Mouse (Mus musculus): ENCODE measurements around the gene Ift20. TPM values are rescaled to one million over a fixed set of nuclear protein-coding genes. Genes with fewer than 3 reads are reported as not detected.
A peak's percentile ranks its signal among the peaks of the same experiment; 100 is the strongest.

Ift20 gene
- polyA plus RNA-seq, 1 experiment from 2014 or later, result 154 TPM

DNA sequence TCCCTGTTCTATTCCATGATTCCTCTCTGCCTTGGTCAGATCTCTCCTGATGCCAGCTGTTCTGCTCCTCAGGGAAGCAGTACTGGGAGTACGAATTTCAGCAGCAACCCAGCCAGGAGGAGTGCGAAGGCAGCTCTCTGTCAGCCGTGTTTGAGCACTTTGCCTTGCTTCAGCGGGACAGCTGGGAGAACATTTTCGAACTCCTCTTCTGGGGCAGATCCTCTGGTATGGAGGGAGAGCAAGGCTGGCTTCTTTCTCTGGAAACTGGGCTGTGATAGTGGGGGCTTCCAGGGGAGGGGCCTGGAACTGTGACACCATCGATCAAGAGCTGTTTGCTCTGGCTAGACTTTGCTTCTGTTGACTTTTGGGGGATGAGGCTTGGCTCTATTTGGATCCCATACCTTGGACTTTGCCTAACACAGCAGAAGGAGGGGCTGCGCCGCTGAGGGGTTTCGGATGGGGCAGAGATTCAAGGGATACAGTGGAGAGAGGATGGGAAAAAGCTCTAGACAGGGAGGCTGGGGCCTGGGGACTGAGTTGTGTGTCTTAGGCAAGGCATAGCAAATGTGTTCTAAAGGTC is 35.4 kb upstream of the Ift20 start:
- Histone ChIP-seq H3K4me1 (replicated peaks; ENCODE audit: control insufficient read depth, insufficient read depth, low read length) (peaks cover 8% of the 10 kb centered on the region), H3K9me3 (ENCODE audit: control insufficient read depth, low read length) (no peaks in the 10 kb centered on the region), H3K36me3 (ENCODE audit: control insufficient read depth, insufficient read depth, low read length) (0 out of 2 replicates have a peak, but pooled peaks cover 2% of the 10 kb centered on the region), H3K4me2 (ENCODE audit: low read depth, low read length) (no peak overlapping the region), H3K27ac (ENCODE audit: low read length) (no peak overlapping the region), H3K9ac (ENCODE audit: low read length) (no peak overlapping the region), H3K27me3 (ENCODE audit: control insufficient read depth, insufficient read depth, low read depth, low read length) (peaks cover 38% of the 10 kb centered on the region), H3K4me3 (ENCODE audit: low read length) (no peak overlapping the region)
- WGBS, result 48% methylated on average over 9 of the region's 9 CpGs
- no peak for ATAC-seq (ENCODE audit: low read depth)

DNA sequence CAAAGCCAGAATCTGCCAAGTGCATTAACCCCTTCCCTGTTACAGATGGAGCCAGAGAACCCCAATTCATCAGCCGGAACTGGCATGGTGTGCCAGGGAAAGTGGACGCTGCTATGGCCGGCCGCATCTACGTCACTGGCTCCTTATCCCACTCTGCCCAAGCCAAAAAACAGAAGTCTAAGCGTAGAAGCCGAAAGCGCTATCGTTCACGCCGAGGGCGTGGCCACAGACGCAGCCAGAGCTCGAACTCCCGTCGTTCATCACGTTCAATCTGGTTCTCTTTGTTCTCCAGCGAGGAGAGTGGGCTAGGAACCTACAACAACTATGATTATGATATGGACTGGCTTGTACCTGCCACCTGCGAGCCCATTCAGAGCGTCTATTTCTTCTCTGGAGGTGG is 34.6 kb upstream of the Ift20 start:
- Histone ChIP-seq H3K4me2 (ENCODE audit: low read depth, low read length) (no peak overlapping the region), H3K27ac (ENCODE audit: low read length) (no peak overlapping the region), H3K9me3 (ENCODE audit: control insufficient read depth, low read length) (no peaks in the 10 kb centered on the region), H3K36me3 (ENCODE audit: control insufficient read depth, insufficient read depth, low read length) (0 out of 2 replicates have a peak, but pooled peaks cover 2% of the 10 kb centered on the region), H3K9ac (ENCODE audit: low read length) (no peak overlapping the region), H3K4me3 (ENCODE audit: low read length) (no peak overlapping the region), H3K4me1 (replicated peaks; ENCODE audit: control insufficient read depth, insufficient read depth, low read length) (peaks cover 8% of the 10 kb centered on the region), H3K27me3 (ENCODE audit: control insufficient read depth, insufficient read depth, low read depth, low read length) (peaks cover 31% of the 10 kb centered on the region)
- ATAC-seq (ENCODE audit: low read depth), result no peak
- 68% methylated on average over 20 of the region's 20 CpGs for WGBS

DNA sequence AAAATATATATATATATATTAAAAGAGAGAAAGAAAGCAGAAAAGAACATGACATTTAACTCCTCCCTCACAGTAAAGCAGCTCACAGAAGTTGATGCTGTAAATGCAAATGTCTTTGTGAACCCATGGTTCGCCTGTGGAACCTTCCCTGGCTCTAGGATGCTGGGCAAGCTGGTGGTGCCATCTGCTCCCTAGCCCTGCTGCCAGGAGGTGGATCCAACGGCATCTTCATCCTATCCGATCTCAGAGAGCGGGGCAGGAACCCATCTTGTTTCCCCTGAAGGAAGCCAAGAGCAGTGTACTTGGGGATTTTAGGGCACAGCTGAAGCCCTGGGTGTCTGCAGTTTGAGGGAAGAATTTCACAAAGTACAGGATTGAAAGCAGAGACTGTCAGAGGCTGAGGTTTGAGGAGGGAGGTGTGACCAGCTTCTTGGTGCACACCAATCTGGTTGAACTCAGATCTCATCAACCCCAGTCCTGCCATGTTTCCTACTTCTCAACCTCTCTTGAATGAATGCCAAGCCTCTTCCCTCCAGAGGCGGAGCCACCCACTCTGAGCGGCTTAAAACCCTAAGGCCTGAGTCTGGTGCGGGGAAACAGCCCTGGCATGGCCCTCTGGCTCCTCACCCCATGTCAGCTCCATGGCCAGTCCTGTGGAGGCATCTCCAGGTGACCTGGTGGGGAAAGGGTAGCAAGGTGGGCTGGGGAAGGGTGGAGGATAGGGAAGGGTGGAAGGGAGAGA is 33.1 kb upstream of the Ift20 start, which contains the start of gene Sebox:
TSS of gene Sebox (plus strand) at position 539 of the 742 bp plus-strand sequence.
- H3K4me1 ChIP-seq (replicated peaks; ENCODE audit: control insufficient read depth, insufficient read depth, low read length), result no peaks in the 10 kb centered on the region
- H3K27me3 ChIP-seq (ENCODE audit: control insufficient read depth, insufficient read depth, low read depth, low read length), result peaks cover 26% of the 10 kb centered on the region
- no peak within 1 kb of the TSS for H3K4me3 ChIP-seq (ENCODE audit: low read length)
- peaks cover 5% of the 10 kb centered on the region; the same call in 1 of the 2 replicates for H3K36me3 ChIP-seq (ENCODE audit: control insufficient read depth, insufficient read depth, low read length)
- H3K27ac ChIP-seq (ENCODE audit: low read length), result no peak within 1 kb of the TSS
- no peak within 1 kb of the TSS for H3K4me2 ChIP-seq (ENCODE audit: low read depth, low read length)
- no peaks in the 10 kb centered on the region for H3K9me3 ChIP-seq (ENCODE audit: control insufficient read depth, low read length)
- WGBS, result 63% methylated on average over 7 of the region's 7 CpGs
- no peak for ATAC-seq (ENCODE audit: low read depth)
- H3K9ac ChIP-seq (ENCODE audit: low read length), result no peak within 1 kb of the TSS

DNA sequence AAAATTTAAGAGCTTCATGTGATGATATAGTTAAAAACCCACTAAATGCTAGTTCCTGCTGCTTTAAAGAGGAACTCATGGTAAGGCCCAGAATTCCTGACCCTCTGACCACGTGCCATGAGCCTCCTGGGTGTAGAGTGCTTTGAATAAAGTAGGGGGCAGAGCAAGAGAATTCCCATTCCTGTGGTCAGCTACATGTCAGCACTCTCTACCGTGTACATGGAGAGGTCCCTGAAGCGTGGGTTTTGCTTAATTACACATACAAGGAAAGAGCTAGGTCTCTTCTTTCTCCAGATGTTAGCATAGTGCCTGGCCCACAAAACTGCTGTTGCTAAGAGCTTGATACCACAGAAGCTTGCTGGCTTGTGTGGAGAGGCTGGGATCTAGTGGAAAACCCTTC is 30.7 kb upstream of the Ift20 start:
- WGBS, result 82% methylated on average over 3 of the region's 3 CpGs
- no peak for ATAC-seq (ENCODE audit: low read depth)
- Histone ChIP-seq H3K27ac (ENCODE audit: low read length) (no peak overlapping the region), H3K36me3 (ENCODE audit: control insufficient read depth, insufficient read depth, low read length) (peaks cover 9% of the 10 kb centered on the region; the same call in 1 of the 2 replicates), H3K9me3 (ENCODE audit: control insufficient read depth, low read length) (no peaks in the 10 kb centered on the region), H3K27me3 (ENCODE audit: control insufficient read depth, insufficient read depth, low read depth, low read length) (peaks cover 11% of the 10 kb centered on the region; the same call in 1 of the 2 replicates), H3K4me1 (replicated peaks; ENCODE audit: control insufficient read depth, insufficient read depth, low read length) (no peaks in the 10 kb centered on the region), H3K4me2 (ENCODE audit: low read depth, low read length) (no peak overlapping the region), H3K9ac (ENCODE audit: low read length) (no peak overlapping the region), H3K4me3 (ENCODE audit: low read length) (no peak overlapping the region)

DNA sequence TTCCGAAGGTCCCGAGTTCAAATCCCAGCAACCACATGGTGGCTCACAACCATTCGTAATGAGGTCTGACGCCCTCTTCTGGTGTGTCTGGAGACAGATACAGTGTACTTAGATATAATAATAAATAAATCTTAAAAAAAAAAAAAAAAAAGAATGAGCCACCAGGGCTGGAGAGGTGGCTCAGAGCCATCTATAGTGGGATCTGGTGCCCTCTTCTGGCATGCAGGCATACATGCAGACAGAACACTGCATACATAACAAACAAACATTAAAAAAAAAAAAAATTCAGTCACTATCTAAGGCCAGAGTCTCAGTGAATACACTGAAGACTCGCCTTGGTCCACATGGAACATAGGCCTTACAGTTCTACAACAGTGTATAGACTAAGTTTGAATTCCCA is 27.0 kb upstream of the Ift20 start:
- WGBS, result 75% methylated on average over 5 of the region's 5 CpGs
- Histone ChIP-seq H3K9me3 (ENCODE audit: control insufficient read depth, low read length) (no peaks in the 10 kb centered on the region), H3K9ac (ENCODE audit: low read length) (no peak overlapping the region), H3K4me1 (replicated peaks; ENCODE audit: control insufficient read depth, insufficient read depth, low read length) (peaks cover 16% of the 10 kb centered on the region), H3K27me3 (ENCODE audit: control insufficient read depth, insufficient read depth, low read depth, low read length) (no peaks in the 10 kb centered on the region), H3K36me3 (ENCODE audit: control insufficient read depth, insufficient read depth, low read length) (peaks cover 12% of the 10 kb centered on the region; the same call in 1 of the 2 replicates), H3K4me3 (ENCODE audit: low read length) (no peak overlapping the region), H3K27ac (ENCODE audit: low read length) (no peak overlapping the region), H3K4me2 (ENCODE audit: low read depth, low read length) (no peak overlapping the region)
- ATAC-seq (ENCODE audit: low read depth), result no peak

DNA sequence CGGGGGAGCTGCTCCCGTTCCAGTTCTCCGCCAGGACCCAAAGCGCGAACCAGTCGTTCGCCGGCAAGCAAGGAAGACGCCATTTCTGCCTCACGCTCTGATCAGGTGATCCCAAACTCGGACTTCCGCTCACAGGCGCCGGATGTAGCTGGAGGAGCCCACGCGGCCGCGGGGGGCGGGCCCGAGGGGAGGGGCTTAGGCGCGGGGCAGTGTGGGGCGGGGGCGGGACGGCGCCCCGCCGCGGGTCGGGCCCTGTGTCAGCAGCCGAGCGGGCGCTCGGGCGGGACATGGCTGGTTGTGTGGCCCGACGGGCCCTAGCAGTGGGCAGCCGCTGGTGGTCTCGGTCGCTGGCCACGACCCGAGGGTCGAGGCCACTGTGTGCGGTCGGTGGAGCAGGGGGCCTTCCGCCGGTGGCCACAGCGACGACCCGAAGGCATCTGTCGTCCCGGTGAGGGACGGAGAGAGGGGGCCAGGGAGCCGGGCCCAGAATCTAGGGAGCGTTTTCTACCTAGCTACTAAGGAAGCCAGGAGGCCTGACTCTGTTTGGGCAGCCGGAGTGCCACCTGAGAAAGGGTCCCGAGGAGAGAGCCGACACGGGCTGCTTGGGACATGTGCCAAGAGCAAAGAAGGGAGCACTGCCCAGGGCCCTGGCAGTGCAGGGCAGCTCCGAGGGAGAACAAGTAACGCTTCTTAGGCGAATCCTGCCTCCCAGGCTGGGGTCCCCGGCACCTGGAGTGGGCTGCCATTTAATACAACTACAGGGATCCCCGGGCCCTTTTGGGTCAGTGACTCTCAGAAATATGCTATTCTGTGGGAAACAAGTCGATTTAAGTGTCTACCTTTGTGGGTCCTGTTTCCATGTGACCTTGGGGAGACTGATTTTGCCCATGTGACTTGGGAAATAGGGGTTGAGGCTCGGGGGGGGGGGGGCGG is 23.9 kb upstream of the Ift20 start, which contains the start of the genes Tmem199 and Poldip2:
TSS of gene Tmem199 (minus strand) at position 148 of the 933 bp plus-strand sequence.
TSS of gene Poldip2 (plus strand) at position 169 of the 933 bp plus-strand sequence.
- H3K9ac ChIP-seq (ENCODE audit: low read length), result peak within 1 kb of the TSS; percentile 99
- peaks cover 16% of the 10 kb centered on the region for H3K4me1 ChIP-seq (replicated peaks; ENCODE audit: control insufficient read depth, insufficient read depth, low read length)
- WGBS, result under 1% methylated on average over 56 of the region's 67 CpGs
- ATAC-seq (ENCODE audit: low read depth), result peak; percentile 99
- H3K4me3 ChIP-seq (ENCODE audit: low read length), result peak within 1 kb of the TSS; percentile 91
- peak within 1 kb of the TSS; percentile 83 for H3K27ac ChIP-seq (ENCODE audit: low read length)
- H3K36me3 ChIP-seq (ENCODE audit: control insufficient read depth, insufficient read depth, low read length), result peaks cover 29% of the 10 kb centered on the region
- H3K4me2 ChIP-seq (ENCODE audit: low read depth, low read length), result peak within 1 kb of the TSS; percentile 91
- no peaks in the 10 kb centered on the region for H3K27me3 ChIP-seq (ENCODE audit: control insufficient read depth, insufficient read depth, low read depth, low read length)
- H3K9me3 ChIP-seq (ENCODE audit: control insufficient read depth, low read length), result no peaks in the 10 kb centered on the region

DNA sequence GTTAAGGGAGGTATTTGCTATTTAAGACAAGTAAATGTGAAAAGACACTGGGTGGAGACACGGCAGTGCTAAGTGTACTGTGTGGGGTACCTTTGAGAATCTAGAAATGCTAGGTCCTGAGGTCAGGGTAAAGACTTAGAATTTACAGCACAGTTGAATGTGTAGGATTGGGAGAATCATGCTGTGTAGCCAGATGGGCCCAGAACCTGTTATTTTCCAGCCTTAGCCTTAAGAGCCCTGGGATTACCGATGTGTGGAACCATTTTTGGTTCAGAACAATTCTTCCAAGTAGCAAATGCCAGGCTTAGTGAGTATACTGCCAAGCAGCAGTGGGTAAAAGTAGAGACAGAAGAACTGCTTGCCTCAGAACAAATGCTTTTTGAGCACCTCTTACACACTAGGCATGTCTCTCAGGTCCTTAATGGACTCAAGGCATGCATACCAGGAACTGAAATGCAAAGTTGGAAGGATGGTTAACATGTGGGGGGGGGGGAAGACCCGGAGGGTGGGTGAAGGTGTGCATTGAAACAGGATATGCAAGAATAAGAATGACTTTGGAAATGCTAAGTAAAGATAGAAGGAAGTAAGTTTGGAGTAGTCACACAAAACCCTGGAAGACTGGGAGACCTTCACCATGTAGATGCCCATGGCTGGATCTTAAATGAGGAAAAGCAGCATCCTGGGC is 22.9 kb upstream of the Ift20 start:
- H3K27me3 ChIP-seq (ENCODE audit: control insufficient read depth, insufficient read depth, low read depth, low read length), result no peaks in the 10 kb centered on the region
- 72% methylated on average over 3 of the region's 3 CpGs for WGBS
- H3K4me1 ChIP-seq (replicated peaks; ENCODE audit: control insufficient read depth, insufficient read depth, low read length), result peaks cover 16% of the 10 kb centered on the region
- H3K4me2 ChIP-seq (ENCODE audit: low read depth, low read length), result peak overlapping the region; percentile 91
- H3K36me3 ChIP-seq (ENCODE audit: control insufficient read depth, insufficient read depth, low read length), result peaks cover 32% of the 10 kb centered on the region
- H3K9ac ChIP-seq (ENCODE audit: low read length), result peak overlapping the region; percentile 99
- no peaks in the 10 kb centered on the region for H3K9me3 ChIP-seq (ENCODE audit: control insufficient read depth, low read length)
- no peak overlapping the region for H3K27ac ChIP-seq (ENCODE audit: low read length)
- H3K4me3 ChIP-seq (ENCODE audit: low read length), result peak overlapping the region; percentile 91
- ATAC-seq (ENCODE audit: low read depth), result no peak

DNA sequence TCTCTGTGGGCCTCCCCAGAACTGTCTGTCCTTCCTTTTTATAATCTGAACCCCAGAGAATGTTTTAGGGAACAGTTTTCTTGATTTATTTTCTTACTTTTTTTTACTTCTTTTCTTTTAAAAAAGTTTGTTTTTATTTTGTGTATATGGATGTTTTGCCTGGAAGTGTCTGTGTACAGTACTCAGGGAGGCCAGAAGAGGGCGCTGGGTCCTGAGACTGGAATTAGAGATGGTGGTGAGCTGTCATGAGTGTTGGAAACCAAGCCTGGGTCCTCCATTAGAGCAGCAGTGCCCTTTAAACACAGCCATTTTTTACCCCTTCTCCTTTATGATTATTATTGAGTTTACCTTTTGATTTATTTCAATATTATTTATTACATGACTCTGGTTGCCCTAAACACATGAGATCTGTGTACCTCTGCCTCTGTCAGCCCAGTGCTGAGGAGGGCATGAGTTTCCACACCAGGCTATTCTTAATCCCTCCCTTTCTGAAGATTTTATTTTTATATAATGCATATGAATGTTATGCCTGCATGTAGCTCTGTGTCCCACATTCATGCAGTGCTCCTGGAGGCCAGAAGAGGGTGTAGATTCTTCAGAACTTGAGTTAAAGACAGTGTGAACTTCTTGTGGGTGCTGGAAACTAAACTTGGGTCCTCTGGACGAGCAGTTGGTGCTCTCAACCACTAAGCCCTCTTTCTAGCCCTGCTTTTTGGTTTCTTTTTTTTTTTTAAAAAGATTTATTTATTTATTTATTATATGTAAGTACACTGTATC is 20.4 kb upstream of the Ift20 start:
- H3K4me3 ChIP-seq (ENCODE audit: low read length), result no peak overlapping the region
- no peaks in the 10 kb centered on the region for H3K9me3 ChIP-seq (ENCODE audit: control insufficient read depth, low read length)
- 53% methylated on average over 2 of the region's 2 CpGs for WGBS
- no peak for ATAC-seq (ENCODE audit: low read depth)
- H3K4me1 ChIP-seq (replicated peaks; ENCODE audit: control insufficient read depth, insufficient read depth, low read length), result peaks cover 16% of the 10 kb centered on the region
- no peak overlapping the region for H3K4me2 ChIP-seq (ENCODE audit: low read depth, low read length)
- H3K27ac ChIP-seq (ENCODE audit: low read length), result no peak overlapping the region
- peaks cover 43% of the 10 kb centered on the region for H3K36me3 ChIP-seq (ENCODE audit: control insufficient read depth, insufficient read depth, low read length)
- no peaks in the 10 kb centered on the region for H3K27me3 ChIP-seq (ENCODE audit: control insufficient read depth, insufficient read depth, low read depth, low read length)
- H3K9ac ChIP-seq (ENCODE audit: low read length), result no peak overlapping the region
